Mouse (Mus musculus) spleen, postnatal 4 days (tissue): ENCODE results near the gene Tppp2.

ENCODE experiments used
- DNase-seq, 2 experiments: peaks; one replicate each; pipeline ENCODE4 v3.0.0; 2022; ENCODE audit warnings: low spot score in 2 of 2

Gene Tppp2

DNA sequence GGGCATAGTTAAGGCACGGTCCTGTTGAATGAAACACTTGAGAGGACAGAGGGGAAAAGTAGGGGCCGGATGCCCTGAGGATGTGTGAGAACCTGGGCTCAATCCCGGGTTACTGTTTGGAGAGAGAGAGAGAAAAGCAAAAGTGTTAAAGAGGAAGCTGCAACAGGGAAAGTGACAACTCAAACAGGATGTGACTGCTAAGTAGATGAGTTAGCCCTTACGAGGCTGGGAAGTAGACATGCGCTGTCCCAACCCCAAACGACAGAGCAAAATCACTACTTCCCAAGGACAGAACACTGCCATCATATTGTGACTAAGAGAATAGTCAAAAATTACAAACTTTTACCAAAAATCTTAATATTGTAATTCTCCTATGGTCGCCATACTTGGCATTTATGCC is 24.0 kb downstream of the Tppp2 start:
- no peak for DNase-seq

- no peak for DNase-seq
Observed at GRCm38 (mm10) chr14:51943336-51943735, 25.1 kb downstream of the Tppp2 start.

DNA sequence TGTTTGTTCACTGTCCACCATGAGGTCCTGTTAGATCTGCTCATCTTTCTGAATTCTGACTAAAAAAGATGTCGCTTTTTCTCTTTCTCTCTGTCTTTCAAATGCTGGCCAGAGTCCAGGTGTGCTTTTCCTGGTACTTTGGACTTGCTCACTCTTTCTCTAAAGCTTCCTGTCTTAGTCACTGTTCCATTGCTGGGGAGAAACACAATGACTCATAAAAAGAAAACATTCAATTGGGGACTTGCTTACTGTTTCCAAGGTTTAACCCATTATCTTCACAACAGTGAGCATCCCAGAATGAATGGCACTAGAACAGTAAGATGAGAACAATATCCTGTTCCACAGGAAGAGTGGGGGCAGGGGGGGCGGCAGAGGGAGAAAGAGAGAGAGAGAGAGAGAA is 42.1 kb downstream of the Tppp2 start:
- no peak for DNase-seq

GRCm38 (mm10) chr14:51967400-51967799 is 49.2 kb downstream of the Tppp2 start:
- no peak for DNase-seq
